Mouse (Mus musculus) forebrain, embryonic 10.5 days (tissue): ENCODE measurements around the gene Otud3. TPM values are rescaled to one million over a fixed set of nuclear protein-coding genes. Genes with fewer than 3 reads are reported as not detected.

ENCODE experiments used
- DNase-seq: peaks from one replicate; pipeline ENCODE4 v3.0.0-alpha.2; 2017; ENCODE audit warnings: low spot score; ENCODE audit errors: extremely low spot score
- H3K27ac ChIP-seq: fragments of 300-500 bp; sonication (generic); 2 replicates; pipeline ENCODE4 v1.5.1; 2016; ENCODE audit warnings: mild to moderate bottlenecking
- H3K27me3 ChIP-seq: fragments of 300-500 bp; sonication (generic); 2 replicates; pipeline ENCODE4 v1.6.1; 2016; ENCODE audit warnings: mild to moderate bottlenecking; ENCODE audit not compliant: poor library complexity, severe bottlenecking
- H3K36me3 ChIP-seq: fragments of 300-500 bp; sonication (generic); replicated peaks from 2 replicates; pipeline ENCODE4 v1.6.1; 2016; ENCODE audit warnings: mild to moderate bottlenecking, moderate library complexity
- H3K4me1 ChIP-seq: fragments of 300-500 bp; sonication (generic); 2 replicates; pipeline ENCODE4 v1.6.1; 2016
- H3K4me3 ChIP-seq: fragments of 300-500 bp; sonication (generic); 2 replicates; pipeline ENCODE4 v1.5.1; 2016; ENCODE audit warnings: mild to moderate bottlenecking, moderate library complexity
- H3K9me3 ChIP-seq: fragments of 300-500 bp; sonication (generic); 2 replicates; pipeline ENCODE4 v1.6.1; 2016; ENCODE audit warnings: mild to moderate bottlenecking, moderate library complexity
- WGBS: fragments of 180-500 bp; shearing (Covaris S2); methylation state at CpG from one replicate; pipeline ENCODE4 v1.1.7; 2016; 5-methylcytosine and 5-hydroxymethylcytosine counted together
- polyA plus RNA-seq: library from polyadenylated mRNA; unstranded; fragments of >200 nt; fragmentation: Nextera tagmentation; extraction: Ambion mirVana; gene quantifications from 2 replicates; pipeline ENCODE4 v1.2.1, GENCODE M21; 2016

The Otud3 gene
- 3.5 TPM in 2 replicates for polyA plus RNA-seq

DNA sequence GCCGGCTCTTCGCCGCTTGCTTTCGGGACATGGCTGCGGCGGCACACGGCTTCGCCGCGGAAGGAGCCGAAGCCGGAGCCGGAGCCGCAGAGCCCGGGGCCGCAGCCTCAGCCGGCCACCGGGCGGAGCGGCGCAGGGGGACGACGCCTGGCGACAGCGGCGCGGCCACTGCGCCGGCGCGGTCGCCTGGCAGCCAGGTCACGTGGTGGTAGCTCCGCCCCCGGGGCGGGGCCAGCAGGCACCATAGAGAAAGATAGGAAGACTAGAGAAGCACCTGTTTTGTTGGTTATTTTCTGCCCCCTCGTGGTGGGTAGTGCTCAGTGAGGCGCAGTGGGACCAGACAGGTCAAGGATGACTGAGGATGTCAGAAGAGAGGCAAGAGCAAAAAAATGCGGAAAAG is at the start of gene Otud3:
Gene Otud3 (minus strand): TSS at position 149 of the 400 bp plus-strand sequence.
- H3K9me3 ChIP-seq: no peaks in the 10 kb centered on the region
- peaks cover 13% of the 10 kb centered on the region for H3K4me1 ChIP-seq
- peaks cover 21% of the 10 kb centered on the region for H3K36me3 ChIP-seq

DNA sequence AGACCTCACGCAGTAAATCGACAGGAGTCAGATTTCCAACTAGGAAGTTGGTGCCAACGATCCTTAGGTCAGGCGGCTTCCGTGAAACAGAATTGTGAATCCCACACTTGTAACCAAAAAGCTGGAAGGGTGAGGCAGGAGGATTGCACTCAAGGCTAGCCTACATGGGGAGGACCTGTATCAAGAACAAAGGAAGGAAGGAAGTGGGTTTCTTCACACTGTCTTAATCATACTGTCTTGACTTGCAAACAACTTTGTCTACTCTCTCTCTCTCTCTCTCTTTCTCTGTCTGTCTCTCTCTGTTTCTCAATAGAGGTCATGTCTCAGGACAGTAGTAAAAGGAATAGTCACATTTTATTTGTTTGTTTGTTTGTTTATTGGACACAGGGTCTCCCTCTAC is 49.0 kb upstream of the Otud3 start:
- Histone ChIP-seq H3K36me3 (no peaks in the 10 kb centered on the region), H3K9me3 (no peaks in the 10 kb centered on the region), H3K4me3 (no peak overlapping the region), H3K27ac (no peak overlapping the region), H3K4me1 (no peaks in the 10 kb centered on the region), H3K27me3 (no peaks in the 10 kb centered on the region)
- no peak for DNase-seq
- WGBS: 90% methylated on average over 5 of the region's 5 CpGs

More for the DNA sequence above, at the start of gene Otud3:
- 2% methylated on average over 39 of the region's 39 CpGs for WGBS
- H3K27me3 ChIP-seq: no peaks in the 10 kb centered on the region
- peak; percentile 93 for DNase-seq
- peak within 1 kb of the TSS; percentile 99 for H3K4me3 ChIP-seq
- H3K27ac ChIP-seq: peak within 1 kb of the TSS; percentile 88

DNA sequence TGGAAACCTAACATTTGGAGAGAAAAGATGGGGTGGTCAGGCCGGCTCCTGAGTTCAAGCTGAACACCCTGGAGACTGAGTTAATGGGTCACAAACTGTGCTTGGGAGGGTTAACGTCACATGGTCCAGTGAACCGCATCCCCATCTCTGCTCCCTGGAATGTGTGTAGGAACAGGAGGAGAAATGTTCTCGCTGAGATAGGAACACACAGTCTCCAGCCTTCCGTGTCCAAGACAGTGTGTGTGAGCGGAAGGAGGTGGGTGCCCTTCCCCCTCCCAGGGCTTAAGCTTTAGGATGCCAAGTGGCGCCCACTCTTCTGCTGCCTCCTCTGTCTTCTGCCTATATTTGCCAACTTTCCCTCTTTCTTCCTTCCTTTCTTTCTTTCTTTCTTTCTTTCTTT is 46.2 kb upstream of the Otud3 start:
- 77% methylated on average over 7 of the region's 7 CpGs for WGBS
- H3K9me3 ChIP-seq: no peaks in the 10 kb centered on the region
- DNase-seq: no peak
- H3K27me3 ChIP-seq: no peaks in the 10 kb centered on the region
- H3K4me3 ChIP-seq: no peak overlapping the region
- H3K4me1 ChIP-seq: no peaks in the 10 kb centered on the region
- H3K36me3 ChIP-seq: no peaks in the 10 kb centered on the region
- no peak overlapping the region for H3K27ac ChIP-seq

DNA sequence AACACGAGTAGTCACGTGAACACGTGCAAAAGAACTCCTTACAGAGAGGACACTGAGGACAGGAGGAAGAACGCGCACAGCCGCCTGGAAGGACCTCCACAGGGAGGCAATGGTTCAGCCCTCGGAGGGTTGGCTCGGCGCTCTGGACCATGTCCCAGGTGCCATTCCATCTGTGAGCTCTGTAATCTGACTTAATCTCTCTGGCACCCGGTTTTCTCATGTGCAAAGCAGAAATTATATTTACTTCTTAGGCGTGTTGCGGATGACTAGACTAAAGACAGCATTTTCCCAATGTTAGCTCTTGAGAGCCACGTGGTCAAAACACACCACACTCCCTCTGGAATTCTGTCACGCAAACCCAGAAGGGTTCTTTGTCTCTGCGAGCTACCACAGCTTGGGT is 45.4 kb upstream of the Otud3 start:
- Histone ChIP-seq H3K4me3 (no peak overlapping the region), H3K9me3 (no peaks in the 10 kb centered on the region), H3K27ac (no peak overlapping the region), H3K36me3 (no peaks in the 10 kb centered on the region), H3K4me1 (no peaks in the 10 kb centered on the region), H3K27me3 (no peaks in the 10 kb centered on the region)
- no peak for DNase-seq
- WGBS: 88% methylated on average over 15 of the region's 15 CpGs

DNA sequence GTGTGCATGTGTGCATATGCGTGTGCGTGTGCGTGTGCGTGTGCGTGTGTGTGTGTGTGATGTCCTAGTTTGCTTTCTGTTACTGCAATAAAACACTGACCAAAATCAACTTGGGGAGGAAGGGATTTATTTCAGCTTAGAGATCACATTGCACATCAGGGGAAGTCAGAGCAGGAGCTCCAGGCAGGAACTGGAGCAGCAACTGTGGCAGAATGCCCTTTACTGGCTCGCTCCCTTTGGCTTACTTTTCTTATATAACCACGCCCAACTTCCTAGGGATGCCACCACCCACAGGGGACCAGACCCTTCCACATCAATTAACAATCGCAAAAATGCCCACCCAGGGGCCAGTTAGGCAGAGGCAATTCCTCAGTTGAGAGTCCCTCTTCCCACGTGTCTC is 44.9 kb upstream of the Otud3 start:
- H3K4me3 ChIP-seq: no peak overlapping the region
- WGBS: 88% methylated on average over 9 of the region's 9 CpGs
- no peaks in the 10 kb centered on the region for H3K4me1 ChIP-seq
- H3K9me3 ChIP-seq: no peaks in the 10 kb centered on the region
- no peaks in the 10 kb centered on the region for H3K27me3 ChIP-seq
- no peaks in the 10 kb centered on the region for H3K36me3 ChIP-seq
- H3K27ac ChIP-seq: no peak overlapping the region
- DNase-seq: no peak

DNA sequence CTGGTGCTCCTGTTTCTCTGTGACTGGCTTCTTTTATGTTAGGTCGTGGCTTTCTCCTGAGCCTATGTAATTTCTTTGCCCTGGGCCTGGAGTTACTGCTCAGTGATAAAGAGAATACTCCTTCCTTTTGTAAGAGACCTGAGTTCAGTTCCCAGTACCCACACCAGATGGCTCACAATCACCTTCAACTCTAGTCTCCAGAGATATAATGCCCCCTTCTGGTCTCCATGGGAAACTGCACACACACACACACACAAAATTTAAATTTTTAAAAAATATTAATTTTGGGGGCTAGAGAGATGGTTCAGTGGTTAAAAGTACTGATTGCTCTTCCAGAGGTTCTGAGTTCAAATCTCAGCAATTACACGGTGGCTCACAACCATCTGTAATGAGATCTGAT is 34.5 kb upstream of the Otud3 start:
- peaks cover 3% of the 10 kb centered on the region; the same call in 1 of the 2 replicates for H3K4me1 ChIP-seq
- no peak overlapping the region for H3K27ac ChIP-seq
- no peaks in the 10 kb centered on the region for H3K27me3 ChIP-seq
- no peak overlapping the region for H3K4me3 ChIP-seq
- no peak for DNase-seq
- H3K9me3 ChIP-seq: no peaks in the 10 kb centered on the region
- 84% methylated on average over 2 of the region's 2 CpGs for WGBS
- no peaks in the 10 kb centered on the region for H3K36me3 ChIP-seq

DNA sequence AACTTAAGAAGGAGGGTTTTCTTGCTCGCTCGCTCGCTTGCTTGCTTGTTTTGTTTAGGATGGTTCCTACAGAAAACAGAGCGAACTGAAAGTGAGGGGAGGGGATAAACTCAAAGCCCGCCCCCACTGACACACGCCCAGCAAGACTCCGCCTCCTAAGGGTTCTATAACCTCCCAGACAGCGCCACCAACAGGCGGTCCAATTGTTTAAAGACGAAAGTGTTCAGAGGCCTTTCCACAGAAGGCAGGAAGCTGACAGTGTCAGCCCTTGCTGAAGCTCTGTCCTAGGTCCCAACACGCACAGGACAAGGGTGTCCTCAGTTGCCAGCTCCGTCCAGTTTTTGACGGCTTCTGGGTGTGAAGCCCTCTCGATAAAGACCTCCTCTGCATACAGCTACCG is 30.0 kb upstream of the Otud3 start:
- no peaks in the 10 kb centered on the region for H3K27me3 ChIP-seq
- no peaks in the 10 kb centered on the region for H3K36me3 ChIP-seq
- H3K27ac ChIP-seq: no peak overlapping the region
- peak; percentile 49 for DNase-seq
- 29% methylated on average over 15 of the region's 15 CpGs for WGBS
- H3K4me1 ChIP-seq: peaks cover 19% of the 10 kb centered on the region
- H3K9me3 ChIP-seq: no peaks in the 10 kb centered on the region
- peak overlapping the region; percentile 5 for H3K4me3 ChIP-seq

DNA sequence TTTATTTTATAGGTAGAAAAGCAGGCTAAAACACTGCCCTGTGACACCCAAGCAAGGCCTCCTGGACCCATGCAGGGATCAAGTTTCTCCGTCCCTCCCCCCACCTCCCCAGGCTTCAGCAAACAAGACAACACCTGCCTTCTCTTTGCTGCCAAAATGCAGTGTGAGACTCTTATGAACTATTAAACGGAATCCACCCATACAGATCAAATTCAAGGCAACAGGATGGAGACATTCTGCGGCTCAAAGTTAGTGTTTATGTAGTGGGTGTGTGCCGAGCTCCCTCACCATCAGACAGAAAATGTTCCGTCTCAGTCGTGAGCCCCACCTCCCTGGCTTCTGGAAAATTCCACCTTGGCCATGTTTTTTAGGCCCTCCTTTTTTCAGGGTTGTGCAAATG is 28.2 kb upstream of the Otud3 start:
- H3K4me1 ChIP-seq: peaks cover 19% of the 10 kb centered on the region
- no peak for DNase-seq
- H3K4me3 ChIP-seq: no peak overlapping the region
- no peaks in the 10 kb centered on the region for H3K9me3 ChIP-seq
- H3K27ac ChIP-seq: no peak overlapping the region
- no peaks in the 10 kb centered on the region for H3K27me3 ChIP-seq
- H3K36me3 ChIP-seq: no peaks in the 10 kb centered on the region
- 66% methylated on average over 6 of the region's 6 CpGs for WGBS

DNA sequence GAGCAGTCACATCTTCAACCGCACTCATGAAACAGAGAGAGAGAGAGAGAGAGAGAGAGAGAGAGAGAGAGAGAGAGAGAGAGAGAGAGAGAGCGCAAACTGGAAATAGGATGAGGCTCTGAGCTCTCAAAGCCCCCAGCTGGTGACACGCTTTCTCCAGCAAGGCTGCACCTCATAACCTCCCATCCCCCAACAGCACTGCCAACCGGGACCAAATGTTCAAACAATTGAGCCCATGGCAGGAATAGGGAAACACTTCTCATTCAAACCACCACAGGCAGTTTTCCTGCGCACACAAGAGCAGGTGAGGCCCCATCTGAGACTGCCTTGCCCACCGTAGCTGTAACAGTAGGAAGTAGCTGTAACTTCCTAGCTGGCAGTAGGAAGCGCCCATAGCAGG is 27.7 kb upstream of the Otud3 start:
- Histone ChIP-seq H3K36me3 (no peaks in the 10 kb centered on the region), H3K9me3 (no peaks in the 10 kb centered on the region), H3K27me3 (no peaks in the 10 kb centered on the region), H3K4me1 (peaks cover 19% of the 10 kb centered on the region), H3K4me3 (no peak overlapping the region), H3K27ac (no peak overlapping the region)
- DNase-seq: no peak
- WGBS: 45% methylated on average over 7 of the region's 7 CpGs

DNA sequence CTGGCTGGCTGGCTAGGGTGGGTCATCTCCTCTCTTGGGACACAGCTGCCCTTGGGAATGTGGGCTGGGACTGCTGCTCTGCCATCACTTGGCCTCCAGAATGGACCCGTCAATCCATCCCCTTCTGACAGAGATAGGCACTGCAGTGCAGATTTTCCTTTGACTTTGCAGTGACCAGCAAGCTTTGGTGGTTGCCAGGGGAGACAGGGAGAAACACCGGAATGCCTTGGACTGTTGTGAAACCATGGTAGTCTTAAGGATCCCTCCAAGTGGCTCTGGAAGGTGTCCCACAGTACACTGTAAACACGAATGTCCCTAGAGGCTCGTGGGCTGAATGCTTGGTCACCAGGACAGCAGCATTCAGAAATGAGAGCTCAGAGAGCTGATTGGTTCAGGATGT is 25.7 kb upstream of the Otud3 start:
- DNase-seq: no peak
- peaks cover 19% of the 10 kb centered on the region for H3K4me1 ChIP-seq
- no peaks in the 10 kb centered on the region for H3K36me3 ChIP-seq
- no peaks in the 10 kb centered on the region for H3K27me3 ChIP-seq
- no peak overlapping the region for H3K27ac ChIP-seq
- 85% methylated on average over 4 of the region's 4 CpGs for WGBS
- no peak overlapping the region for H3K4me3 ChIP-seq
- H3K9me3 ChIP-seq: no peaks in the 10 kb centered on the region

DNA sequence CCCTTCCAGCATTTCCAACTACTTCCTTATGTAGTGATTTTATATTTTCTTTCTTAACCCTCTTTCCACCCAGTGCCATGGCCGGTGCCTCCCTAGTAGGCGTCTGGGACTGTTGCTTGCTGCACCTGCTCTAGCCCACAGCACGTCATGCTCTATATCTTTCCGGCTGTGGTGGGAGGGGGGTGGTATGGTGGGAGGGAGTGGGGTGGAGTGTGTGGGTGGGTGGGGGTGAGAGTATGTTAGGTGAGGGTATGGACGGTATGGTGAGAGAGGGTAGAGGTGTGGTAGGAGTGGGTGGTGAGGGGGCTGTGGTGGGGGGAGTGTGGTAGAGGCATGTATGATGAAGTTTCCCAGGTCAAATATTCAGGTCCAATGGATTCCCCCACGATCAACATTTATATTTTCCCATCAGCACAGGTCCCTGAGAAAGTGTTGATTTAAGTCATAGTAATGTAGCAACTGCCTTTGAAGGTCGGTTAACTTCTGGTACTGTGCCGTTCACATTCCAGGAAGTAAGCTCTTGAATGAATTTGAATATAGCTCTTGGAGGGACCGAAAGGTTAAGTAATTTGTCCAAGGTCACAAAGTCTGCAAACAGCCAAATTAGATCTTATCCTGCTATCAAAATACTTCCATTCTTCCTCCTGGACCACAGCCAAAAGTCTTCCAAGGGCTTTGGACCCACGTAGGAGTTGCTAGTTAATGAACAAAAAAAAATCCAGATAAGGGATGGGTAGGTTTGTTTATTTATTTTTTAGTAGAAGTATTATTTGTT is 24.9 kb upstream of the Otud3 start:
- no peaks in the 10 kb centered on the region for H3K27me3 ChIP-seq
- WGBS: 87% methylated on average over 10 of the region's 10 CpGs
- no peaks in the 10 kb centered on the region for H3K9me3 ChIP-seq
- peaks cover 16% of the 10 kb centered on the region for H3K4me1 ChIP-seq
- no peaks in the 10 kb centered on the region for H3K36me3 ChIP-seq
- no peak for DNase-seq
- H3K4me3 ChIP-seq: no peak overlapping the region
- no peak overlapping the region for H3K27ac ChIP-seq

DNA sequence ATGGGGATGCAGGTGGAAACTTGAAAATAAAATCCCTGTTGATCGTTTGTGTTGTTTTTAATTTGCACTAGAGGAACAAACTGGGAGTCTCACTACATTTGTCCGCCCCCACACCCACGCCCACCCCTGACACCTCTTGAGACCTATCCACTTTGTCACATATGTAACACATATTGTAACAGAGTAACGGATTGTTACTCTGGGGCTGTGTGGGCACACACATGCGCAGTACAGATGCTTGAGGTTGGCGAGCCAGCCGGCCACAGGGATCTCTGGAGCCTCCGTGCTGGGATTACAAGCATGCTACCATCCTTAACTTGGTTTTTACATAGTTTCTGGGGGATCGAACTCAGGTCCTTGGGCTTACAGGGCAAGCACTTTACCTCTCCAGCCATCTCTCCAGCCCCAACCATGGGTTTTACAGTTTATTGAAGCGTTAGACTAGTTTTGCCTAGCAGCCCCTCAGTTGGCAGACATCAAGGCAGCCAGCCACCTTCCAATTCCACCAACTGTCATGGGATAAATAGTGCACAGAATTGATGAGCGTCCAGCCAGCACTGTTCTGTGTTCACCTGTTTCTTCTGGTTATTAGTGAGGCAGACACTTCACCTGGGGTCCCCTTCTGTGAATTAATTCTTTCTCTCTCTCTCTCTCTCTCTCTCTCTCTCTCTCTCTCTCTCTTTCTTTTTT is 20.9 kb upstream of the Otud3 start:
- Histone ChIP-seq H3K36me3 (no peaks in the 10 kb centered on the region), H3K27me3 (no peaks in the 10 kb centered on the region), H3K9me3 (no peaks in the 10 kb centered on the region), H3K27ac (no peak overlapping the region), H3K4me1 (peaks cover 4% of the 10 kb centered on the region; the same call in 1 of the 2 replicates), H3K4me3 (no peak overlapping the region)
- no peak for DNase-seq
- 87% methylated on average over 11 of the region's 11 CpGs for WGBS

DNA sequence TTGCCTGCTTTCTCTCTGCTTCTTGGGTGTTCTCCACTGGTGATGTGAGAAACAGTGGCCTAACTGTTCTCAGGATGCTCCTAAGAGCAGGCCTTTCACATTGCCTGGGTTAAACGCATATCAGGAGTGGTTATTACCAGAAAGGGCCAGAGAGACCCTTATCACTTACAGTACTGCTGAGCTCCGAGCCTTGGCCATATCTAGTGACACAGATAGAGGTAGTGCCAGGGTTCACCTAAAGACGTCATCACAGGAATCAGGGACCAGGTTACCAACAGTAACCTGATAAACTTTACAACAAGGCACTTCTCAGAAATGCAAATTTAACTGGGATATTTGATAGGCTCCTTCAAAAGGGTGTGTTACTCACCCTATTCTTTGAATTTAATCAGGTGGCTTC is 20.1 kb upstream of the Otud3 start:
- no peak for DNase-seq
- H3K9me3 ChIP-seq: no peaks in the 10 kb centered on the region
- H3K4me1 ChIP-seq: no peaks in the 10 kb centered on the region
- WGBS: 77% methylated on average over 3 of the region's 3 CpGs
- no peak overlapping the region for H3K27ac ChIP-seq
- no peak overlapping the region for H3K4me3 ChIP-seq
- no peaks in the 10 kb centered on the region for H3K27me3 ChIP-seq
- H3K36me3 ChIP-seq: no peaks in the 10 kb centered on the region
